Mouse (Mus musculus): ENCODE results near the gene Hist2h2bb. TPM values are rescaled to one million over a fixed set of nuclear protein-coding genes. Genes with fewer than 3 reads are reported as not detected.
"Not testable (repeated sequence)": the region's sequence is repeated elsewhere in the genome, so short reads cannot be mapped to it uniquely, and the experiment has no call there.

Gene Hist2h2bb
- total RNA-seq, 2 experiments from 2014 or later = 51.8 to 59.2 TPM

DNA sequence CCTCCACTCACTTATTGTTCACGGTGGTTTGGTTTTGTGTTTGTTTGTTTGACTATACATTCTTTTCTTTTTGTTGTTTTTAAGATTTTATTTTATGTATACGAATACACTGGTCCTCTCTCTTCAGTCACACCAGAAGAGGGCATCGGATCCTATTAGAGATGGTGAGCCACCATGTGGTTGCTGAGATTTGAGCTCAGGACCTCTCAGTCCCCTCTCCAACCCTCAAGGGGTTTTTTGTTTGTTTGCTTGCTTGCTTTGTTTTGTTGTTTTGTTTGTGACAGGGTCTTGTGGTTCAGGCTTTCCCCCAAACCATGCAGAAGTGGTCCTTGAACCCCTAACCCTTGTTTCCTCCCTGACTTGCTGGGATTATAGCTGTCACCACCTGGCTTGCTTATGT, 7.9 kb upstream of the Hist2h2bb start:
- DNase-seq = no peak
- intact Hi-C loops (cut with DNase I) = loop anchor here (2.0 kb wide), 2 partner anchors 19 to 41 kb away; partner anchors contain the start of genes Hist2h2ac and Hist2h2be

DNA sequence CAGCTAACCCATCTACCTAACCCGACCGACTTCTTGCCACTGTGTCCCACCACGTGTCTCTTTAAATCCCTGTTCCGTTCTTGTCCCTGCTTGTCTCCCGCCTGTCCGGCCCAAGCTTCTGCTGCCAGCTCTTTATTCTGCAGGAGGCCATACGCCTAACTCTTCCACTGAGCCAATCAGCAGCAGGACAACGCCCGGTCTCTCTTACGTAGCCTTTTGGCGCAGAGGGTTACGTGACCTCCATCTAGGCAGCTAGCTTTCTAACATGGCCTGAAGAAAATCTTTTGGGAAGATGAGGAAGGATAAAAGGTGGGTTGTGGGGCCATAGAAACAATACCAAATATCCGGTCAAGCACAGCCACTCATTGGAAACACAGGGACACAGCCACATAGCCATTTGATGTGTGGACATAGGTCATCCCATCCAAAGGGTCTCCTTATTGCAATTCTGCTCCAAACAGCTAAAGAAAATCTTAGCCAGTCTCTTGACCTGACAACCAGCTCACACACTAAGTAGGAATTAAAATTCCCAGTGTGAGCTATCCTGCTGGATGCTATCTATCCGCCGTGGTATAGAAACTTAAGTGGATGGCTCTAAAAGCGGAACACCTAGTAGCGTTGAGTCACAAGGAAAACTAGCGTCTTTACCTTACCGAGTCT, 7.2 kb upstream of the Hist2h2bb start:
- peak; percentile 83 to 85 for DNase-seq
- intact Hi-C loops (cut with DNase I) = loop anchor here (2.0 kb wide), 2 partner anchors 20 to 42 kb away; partner anchors contain the start of genes Hist2h2ac and Hist2h2be

DNA sequence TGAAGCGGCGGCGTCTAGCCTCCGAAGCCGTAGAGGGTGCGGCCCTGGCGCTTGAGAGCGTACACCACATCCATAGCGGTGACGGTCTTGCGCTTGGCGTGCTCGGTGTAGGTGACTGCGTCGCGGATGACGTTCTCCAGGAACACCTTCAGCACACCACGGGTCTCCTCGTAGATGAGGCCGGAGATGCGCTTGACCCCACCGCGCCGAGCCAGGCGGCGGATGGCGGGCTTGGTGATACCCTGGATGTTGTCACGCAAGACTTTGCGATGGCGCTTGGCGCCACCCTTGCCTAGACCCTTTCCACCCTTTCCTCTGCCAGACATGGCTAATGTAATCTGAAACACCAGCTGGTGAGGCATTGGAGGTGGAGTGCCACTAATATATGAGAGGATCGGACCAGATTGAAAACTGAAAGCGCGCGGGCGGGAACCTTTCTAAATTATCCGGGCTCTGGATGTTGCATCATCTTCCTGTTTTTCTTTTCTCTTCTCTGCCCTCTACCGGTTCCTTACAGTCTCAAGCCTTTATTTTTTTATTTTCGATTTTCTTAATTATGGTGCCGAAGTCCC, 6.5 kb upstream of the Hist2h2bb start, which contains the start of gene Hist2h4:
Hist2h4 (minus strand) TSS at position 333 of the 572 bp plus-strand sequence.
- peak; percentile 95 to 97 for DNase-seq
- intact Hi-C loops (cut with DNase I) = loop anchor here (2.0 kb wide), 2 partner anchors 20 to 42 kb away; partner anchors contain the start of genes Hist2h2ac and Hist2h2be

GRCm38 (mm10) chr3:96263558-96264403, 5.8 kb upstream of the Hist2h2bb start:
- peak; percentile 59 to 75 for DNase-seq
- intact Hi-C loops (cut with DNase I) = loop anchor here (2.0 kb wide), 2 partner anchors 21 to 43 kb away; partner anchors contain the start of genes Hist2h2ac and Hist2h2be

- intact Hi-C loops (cut with DNase I) = no loop called here
- no peak for DNase-seq
Observed at GRCm38 (mm10) chr3:96264404-96264949, 5.1 kb upstream of the Hist2h2bb start.

- no peak for DNase-seq
- intact Hi-C loops (cut with DNase I) = no loop called here
Observed at GRCm38 (mm10) chr3:96266132-96266710, 3.3 kb upstream of the Hist2h2bb start.

DNA sequence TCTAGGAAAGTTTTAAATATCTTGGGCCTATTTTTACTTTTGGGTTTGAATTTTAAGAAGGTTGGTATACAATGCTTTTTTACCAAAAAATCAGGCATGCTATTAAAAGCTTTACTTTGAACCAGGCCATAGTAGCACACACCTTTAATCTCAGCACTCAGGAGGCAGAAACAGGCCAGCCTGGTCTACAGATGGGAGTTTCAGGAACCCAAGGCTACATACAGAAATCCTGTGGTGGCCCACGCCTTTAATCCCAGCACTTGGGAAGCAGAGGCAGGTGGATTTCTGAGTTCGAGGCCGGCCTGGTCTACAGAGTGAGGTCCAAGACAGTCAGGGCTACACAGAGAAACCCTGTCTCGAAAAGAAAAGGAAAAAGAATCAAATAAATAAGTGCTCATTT, 2.0 kb upstream of the Hist2h2bb start:
- no peak for DNase-seq
- intact Hi-C loops (cut with DNase I) = no loop called here

- intact Hi-C loops (cut with DNase I) = no loop called here
- DNase-seq = peak; percentile 82 to 83
Observed at GRCm38 (mm10) chr3:96268051-96268775, 1.3 kb upstream of the Hist2h2bb start, which contains the start of gene Hist2h3b. Gene Hist2h3b (plus strand): TSS chr3:96268654.

- peak; percentile 26 to 52 for DNase-seq
- intact Hi-C loops (cut with DNase I) = not testable (repeated sequence)
Observed at GRCm38 (mm10) chr3:96268776-96269378, 675 bp upstream of the Hist2h2bb start.

DNA sequence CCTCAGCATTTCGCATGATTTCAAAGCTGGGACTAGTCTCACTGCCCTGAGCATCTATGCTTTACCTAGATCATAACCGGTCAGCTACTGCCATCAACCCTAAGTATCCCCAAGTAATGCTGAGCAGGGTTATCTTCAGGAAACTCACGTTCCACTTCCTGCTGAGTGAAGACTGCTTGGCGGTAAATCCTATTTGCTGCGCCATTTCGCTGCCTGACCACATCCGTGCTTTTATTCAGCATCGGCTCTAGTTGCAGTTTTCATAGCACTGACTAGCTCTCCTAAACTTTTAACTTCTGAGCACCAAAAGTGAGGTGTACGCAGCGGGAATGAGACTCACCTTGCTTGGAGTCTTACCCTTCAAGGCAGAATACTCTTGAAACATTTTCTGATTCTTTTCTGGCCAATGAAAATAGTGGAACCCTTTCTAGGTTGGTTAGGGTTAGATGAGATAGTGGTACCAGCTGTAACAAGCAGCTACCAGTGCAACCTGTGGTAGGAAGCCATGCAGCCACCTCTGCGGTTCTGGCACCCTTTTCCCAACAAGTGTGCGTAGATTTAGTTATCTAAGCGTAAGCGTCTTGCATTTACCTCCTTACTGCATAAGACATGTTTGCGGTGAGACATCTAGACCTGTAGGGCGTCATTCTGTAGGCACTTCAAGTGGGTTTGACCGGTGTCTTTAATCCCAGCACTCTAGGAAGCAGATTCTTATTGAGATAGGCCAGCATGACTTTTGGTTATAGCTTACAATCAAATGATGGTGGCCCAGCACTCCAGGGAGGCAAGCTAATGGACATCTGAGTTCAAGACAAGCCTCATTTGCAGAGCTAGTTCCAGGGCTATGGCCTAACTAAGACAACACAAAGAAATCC, 4.3 kb downstream of the Hist2h2bb start:
- intact Hi-C loops (cut with DNase I) = no loop called here
- no peak for DNase-seq

DNA sequence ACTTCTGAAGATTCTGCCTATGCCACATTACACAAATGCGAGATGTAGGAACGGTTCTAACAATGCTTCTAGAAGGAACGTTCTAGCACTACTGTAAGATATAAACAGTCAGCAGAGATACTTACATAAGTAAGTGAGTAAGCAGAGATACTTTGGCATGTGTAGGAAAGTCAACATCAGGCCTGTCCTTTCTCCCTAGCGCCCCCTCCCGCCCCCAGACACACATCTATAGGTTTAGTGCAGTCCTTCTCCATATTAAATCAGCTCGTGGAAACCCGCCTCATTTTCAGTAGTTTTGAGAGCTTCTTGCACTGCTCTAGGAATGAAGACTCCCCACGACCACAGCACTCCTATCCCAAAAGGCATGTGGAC, 7.9 kb downstream of the Hist2h2bb start:
- DNase-seq = no peak
- intact Hi-C loops (cut with DNase I) = loop anchor here (5.0 kb wide), 1 partner anchor 225 kb away; no protein-coding TSS in a partner anchor

DNA sequence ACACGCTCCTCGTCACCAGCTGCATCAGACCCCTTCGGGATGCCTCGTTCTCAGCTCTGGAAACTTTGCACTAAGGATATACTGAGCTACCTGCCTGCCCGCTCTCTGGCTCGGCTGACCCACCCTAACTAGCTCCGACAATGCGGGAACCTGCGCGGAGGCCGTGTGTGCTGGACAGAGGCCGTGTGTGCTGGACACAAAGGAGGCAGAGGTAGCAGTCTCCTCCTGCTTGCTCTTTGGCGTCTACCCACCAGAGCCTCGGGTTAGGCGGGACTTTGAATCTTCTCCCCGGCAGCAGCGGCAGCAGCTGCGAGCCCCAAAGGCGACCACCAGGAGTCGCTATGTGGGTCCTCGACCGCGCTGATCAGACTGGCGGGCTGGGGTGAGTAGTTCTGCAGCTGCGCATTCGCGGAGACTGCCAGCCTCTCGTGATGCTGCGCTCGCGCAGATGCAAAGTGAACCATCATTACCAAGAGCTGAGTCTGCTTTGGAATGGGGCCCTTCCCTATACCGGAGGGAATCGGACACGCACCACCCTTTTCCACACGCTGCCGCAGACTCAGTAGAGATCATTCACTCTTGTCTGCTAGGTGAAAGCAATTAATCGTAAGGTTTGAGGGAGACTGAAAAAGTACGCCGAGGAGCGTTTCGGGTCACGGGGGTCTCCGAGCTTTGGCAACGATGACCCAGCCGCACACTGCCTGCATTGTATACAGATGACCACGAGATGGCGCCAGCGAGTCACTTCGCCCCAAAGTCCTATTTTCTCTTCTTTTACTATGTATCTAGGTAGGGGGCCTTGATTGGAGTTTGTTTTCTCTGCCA, 8.5 kb downstream of the Hist2h2bb start:
- peak; percentile 88 to 90 for DNase-seq
- intact Hi-C loops (cut with DNase I) = loop anchor here (5.0 kb wide), 1 partner anchor 224 kb away; no protein-coding TSS in a partner anchor

GRCm38 (mm10) chr3:96280660-96281059, 11.1 kb downstream of the Hist2h2bb start:
- no peak for DNase-seq
- intact Hi-C loops (cut with DNase I) = no loop called here

DNA sequence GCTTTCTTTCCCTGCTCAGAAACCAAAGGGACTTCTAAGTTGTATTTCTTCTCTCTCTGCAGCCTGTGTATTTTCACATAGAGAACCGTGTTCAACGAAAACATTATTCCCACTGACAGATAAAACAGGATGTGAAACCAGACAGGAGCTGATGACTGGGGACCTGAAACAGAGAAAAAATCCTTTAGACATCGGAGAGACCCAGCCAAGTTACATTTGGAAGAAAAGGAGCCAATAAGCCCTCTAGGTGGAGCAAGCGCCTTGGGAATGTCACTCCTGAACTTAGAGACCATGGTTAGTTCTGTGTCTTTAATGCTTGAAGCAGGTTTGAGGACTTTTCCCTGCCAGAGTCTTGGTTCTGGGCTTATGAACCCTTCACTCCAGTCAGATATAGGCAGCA, 14.9 kb downstream of the Hist2h2bb start:
- no peak for DNase-seq
- intact Hi-C loops (cut with DNase I) = loop anchor here (1.0 kb wide), 1 partner anchor 156 kb away; no protein-coding TSS in a partner anchor

DNA sequence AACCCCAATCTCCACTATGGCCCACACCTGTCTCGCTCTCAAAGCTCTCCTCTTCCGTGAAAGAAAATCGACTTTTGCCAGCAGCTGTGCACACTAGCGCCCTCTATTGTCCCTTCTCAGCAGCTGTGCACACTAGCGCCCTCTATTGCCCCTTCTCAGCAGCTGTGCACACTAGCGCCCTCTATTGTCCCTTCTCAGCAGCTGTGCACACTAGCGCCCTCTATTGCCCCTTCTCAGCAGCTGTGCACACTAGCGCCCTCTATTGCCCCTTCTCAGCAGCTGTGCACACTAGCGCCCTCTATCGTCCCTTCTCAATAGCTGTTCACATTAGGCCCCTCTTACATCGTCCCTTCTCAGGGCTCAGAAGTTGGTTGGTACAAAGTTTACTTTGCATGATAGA, 17.8 kb downstream of the Hist2h2bb start:
- DNase-seq; intact Hi-C loops (cut with DNase I): not testable (repeated sequence)

DNA sequence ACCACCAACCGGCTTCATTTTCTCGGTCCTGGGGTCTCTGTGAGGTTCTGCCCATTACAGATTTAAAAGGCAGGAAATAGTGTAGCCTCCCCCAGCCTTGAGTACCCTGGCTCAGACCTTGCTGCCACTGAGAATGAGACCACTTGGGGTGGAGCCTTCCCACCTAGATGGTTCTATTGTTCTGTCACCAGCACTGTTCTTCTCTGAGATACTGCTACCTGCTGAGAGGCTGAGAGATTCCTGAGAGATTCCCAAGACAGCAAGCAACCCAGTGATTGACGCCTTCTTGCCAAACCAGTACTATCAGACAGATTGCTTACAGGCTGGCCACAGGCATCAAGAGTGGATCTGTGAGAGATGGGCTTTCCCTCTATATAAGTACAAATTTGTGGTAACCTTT, 19.6 kb downstream of the Hist2h2bb start:
- intact Hi-C loops (cut with DNase I) = no loop called here
- DNase-seq = no peak

GRCm38 (mm10) chr3:96290727-96291126, 21.2 kb downstream of the Hist2h2bb start:
- DNase-seq; intact Hi-C loops (cut with DNase I): not testable (repeated sequence)

Measured in heart, postnatal 36 days (tissue).